Mouse (Mus musculus) erythroblast, embryonic 14.5 days (primary cell): ENCODE data around the gene Olfr376.

Experiments used
- GATA1 ChIP-seq: IDR thresholded peaks from 2 replicates; pipeline ENCODE4 v1.6.1; 2012; ENCODE audit warnings: low read length, inconsistent platforms, mixed read lengths
- TAL1 ChIP-seq: IDR thresholded peaks from 3 replicates; pipeline ENCODE4 v1.6.1; 2012; ENCODE audit warnings: low read length, inconsistent platforms, mixed read lengths

DNA sequence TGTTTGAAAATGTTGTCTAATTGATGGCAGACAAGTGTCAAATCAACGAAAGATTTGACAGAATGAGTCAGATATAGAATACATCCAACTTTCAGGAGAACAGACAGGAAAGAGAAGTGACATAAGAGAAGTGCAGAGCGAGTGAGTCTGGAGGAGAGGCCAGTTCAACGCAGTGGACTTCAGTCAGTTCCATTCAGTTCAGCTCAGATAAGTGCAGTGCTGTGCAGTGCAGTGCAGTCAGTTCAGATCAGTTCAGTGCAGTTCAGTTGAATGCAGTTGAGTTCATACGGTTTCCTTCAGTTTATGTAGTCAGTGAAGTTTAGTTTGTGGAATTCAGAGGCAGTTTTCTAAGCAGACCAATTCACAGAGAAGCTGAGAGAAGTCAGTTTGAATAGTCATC, 34.1 kb upstream of the Olfr376 start:
- TF ChIP-seq TAL1 (no peak), GATA1 (no peak)
